Mouse (Mus musculus) neural tube, embryonic 12.5 days (tissue): ENCODE data around the gene Xrcc2. TPM values are rescaled to one million over a fixed set of nuclear protein-coding genes. Genes with fewer than 3 reads are reported as not detected.

Experiments
- ATAC-seq: fragments of 200-750 bp; cut with Nextera tagmentation; 2 replicates; pipeline ENCODE4 v1.8.0; 2017; ENCODE audit warnings: low read depth, mild to moderate bottlenecking, moderate TSS enrichment, moderate library complexity; ENCODE audit not compliant: low FRiP score
- H3K27ac ChIP-seq: fragments of 300-500 bp; sonication (generic); 2 replicates; pipeline ENCODE4 v1.5.1; 2016
- H3K27me3 ChIP-seq: fragments of 300-500 bp; sonication (generic); replicated peaks from 2 replicates; pipeline ENCODE4 v1.6.1; 2016; ENCODE audit warnings: mild to moderate bottlenecking
- H3K36me3 ChIP-seq: fragments of 300-500 bp; sonication (generic); 2 replicates; pipeline ENCODE4 v1.6.1; 2016; ENCODE audit warnings: mild to moderate bottlenecking
- H3K4me1 ChIP-seq: fragments of 300-500 bp; sonication (generic); 2 replicates; pipeline ENCODE4 v1.6.1; 2016
- H3K4me2 ChIP-seq: fragments of 300-500 bp; sonication (generic); replicated peaks from 2 replicates; pipeline ENCODE4 v1.6.1; 2016; ENCODE audit warnings: mild to moderate bottlenecking
- H3K4me3 ChIP-seq: fragments of 300-500 bp; sonication (generic); 2 replicates; pipeline ENCODE4 v1.5.1; 2016
- H3K9ac ChIP-seq: fragments of 300-500 bp; sonication (generic); 2 replicates; pipeline ENCODE4 v1.6.1; 2016; ENCODE audit warnings: mild to moderate bottlenecking
- H3K9me3 ChIP-seq: fragments of 300-500 bp; sonication (generic); 2 replicates; pipeline ENCODE4 v1.6.1; 2016; ENCODE audit warnings: mild to moderate bottlenecking
- WGBS: fragments of 180-500 bp; shearing (Covaris S2); methylation state at CpG from one replicate; pipeline ENCODE4 v1.1.7; 2016; 5-methylcytosine and 5-hydroxymethylcytosine counted together
- polyA plus RNA-seq: library from polyadenylated mRNA; unstranded; fragments of >200 nt; fragmentation: Nextera tagmentation; extraction: Ambion mirVana; gene quantifications from 2 replicates; pipeline ENCODE4 v1.2.1, GENCODE M21; 2016

Xrcc2 gene
- polyA plus RNA-seq, 1 experiment from 2014 or later, result 8.2 TPM

DNA sequence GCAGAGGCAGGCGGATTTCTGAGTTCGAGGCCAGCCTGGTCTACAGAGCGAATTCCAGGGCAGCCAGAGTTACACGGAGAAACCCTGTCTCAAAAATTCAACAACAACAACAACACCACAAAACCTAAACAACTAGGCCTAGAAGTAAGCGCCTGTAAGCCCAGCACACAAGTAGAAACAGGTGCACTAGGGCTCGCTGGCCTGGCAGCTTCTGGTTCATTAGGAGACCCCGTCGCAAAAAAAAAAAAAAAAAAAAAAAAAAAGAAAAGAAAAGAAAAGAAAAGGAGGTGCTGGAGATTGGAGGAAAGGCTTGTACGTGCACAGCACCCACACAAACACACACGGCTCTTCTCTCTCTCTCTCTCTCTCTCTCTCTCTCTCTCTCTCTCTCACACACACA lies 40.1 kb downstream of the Xrcc2 start:
- Histone ChIP-seq H3K9ac (no peak overlapping the region), H3K36me3 (no peaks in the 10 kb centered on the region), H3K4me2 (no peak overlapping the region), H3K4me1 (no peaks in the 10 kb centered on the region), H3K27ac (no peak overlapping the region), H3K9me3 (no peaks in the 10 kb centered on the region), H3K27me3 (no peaks in the 10 kb centered on the region), H3K4me3 (no peak overlapping the region)
- no peak for ATAC-seq
- 71% methylated on average over 10 of the region's 10 CpGs for WGBS

DNA sequence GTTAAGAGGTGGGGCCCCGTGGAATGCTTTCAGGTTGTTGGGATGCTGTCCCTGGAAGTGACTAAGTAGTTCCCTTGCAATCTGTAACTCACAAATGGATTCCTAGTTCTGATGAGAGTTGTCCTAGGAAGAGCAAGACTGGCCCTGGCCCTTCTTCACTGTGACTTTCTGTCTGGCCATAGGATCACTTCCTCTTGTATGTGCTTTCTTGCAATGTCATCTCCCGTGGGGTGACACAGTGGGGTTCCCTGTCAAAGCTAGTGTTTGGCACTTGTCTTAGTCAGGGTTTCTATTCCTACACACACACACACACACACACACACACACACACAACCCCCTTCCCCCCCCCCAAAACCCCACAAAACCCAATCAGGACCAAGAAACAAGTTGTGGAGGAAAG lies 42.5 kb downstream of the Xrcc2 start:
- Histone ChIP-seq H3K9me3 (no peaks in the 10 kb centered on the region), H3K4me1 (no peaks in the 10 kb centered on the region), H3K4me3 (no peak overlapping the region), H3K27me3 (no peaks in the 10 kb centered on the region), H3K36me3 (no peaks in the 10 kb centered on the region), H3K9ac (no peak overlapping the region), H3K4me2 (no peak overlapping the region), H3K27ac (no peak overlapping the region)
- ATAC-seq, result no peak
- 85% methylated on average over 2 of the region's 2 CpGs for WGBS

DNA sequence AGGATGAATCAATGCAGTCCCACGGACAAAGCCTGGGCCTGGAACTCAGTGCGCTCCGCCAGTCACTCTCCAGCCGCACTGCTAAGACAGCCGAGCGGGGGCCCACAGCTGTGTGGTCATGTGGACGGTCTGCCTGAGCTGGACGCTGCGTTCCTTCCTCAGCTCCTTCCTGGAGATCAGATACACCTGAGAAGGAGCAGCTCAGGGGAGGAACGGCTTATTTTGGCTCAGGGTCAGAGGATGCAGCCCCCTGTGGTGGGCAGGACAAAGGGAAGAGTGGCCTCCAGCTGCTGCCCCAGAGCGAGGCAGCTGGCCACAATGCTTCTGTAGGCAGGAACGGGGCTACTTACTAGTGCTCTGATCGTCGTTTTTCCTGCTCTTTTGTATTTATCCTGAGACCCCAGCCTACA lies 51.0 kb downstream of the Xrcc2 start:
- no peaks in the 10 kb centered on the region for H3K36me3 ChIP-seq
- WGBS, result 9% methylated on average over 14 of the region's 14 CpGs
- H3K9me3 ChIP-seq, result no peaks in the 10 kb centered on the region
- no peak overlapping the region for H3K27ac ChIP-seq
- peak overlapping the region; percentile 48 for H3K4me2 ChIP-seq
- H3K27me3 ChIP-seq, result no peaks in the 10 kb centered on the region
- ATAC-seq, result 0 out of 2 replicates have a peak, but pooled peaks have one; percentile 29
- H3K4me3 ChIP-seq, result no peak overlapping the region
- 0 out of 2 replicates have a peak, but pooled peaks cover 10% of the 10 kb centered on the region for H3K4me1 ChIP-seq
- H3K9ac ChIP-seq, result no peak overlapping the region

DNA sequence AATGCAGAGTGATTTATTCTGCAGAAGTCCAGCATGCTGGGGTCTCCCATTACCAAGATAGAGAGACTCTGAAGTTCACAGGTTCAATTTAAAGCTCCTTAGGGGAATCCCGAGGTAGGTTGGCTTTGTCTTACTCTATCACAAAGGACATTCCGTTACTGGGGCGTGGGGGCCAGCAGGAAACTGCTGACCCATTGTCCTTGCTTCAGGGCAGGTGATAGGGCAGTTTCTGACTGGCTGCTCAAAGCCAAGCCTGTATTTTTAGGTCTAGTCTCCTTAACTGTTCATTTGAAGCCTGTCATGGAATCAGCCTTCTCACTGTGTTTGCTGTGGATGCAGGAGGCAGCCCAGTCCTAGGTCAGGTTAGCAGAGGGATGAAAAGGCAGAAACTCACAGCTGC lies 52.2 kb downstream of the Xrcc2 start:
- no peak overlapping the region for H3K27ac ChIP-seq
- ATAC-seq, result no peak
- WGBS, result 41% methylated on average over 3 of the region's 3 CpGs
- H3K4me3 ChIP-seq, result no peak overlapping the region
- H3K4me1 ChIP-seq, result 0 out of 2 replicates have a peak, but pooled peaks cover 10% of the 10 kb centered on the region
- H3K9ac ChIP-seq, result no peak overlapping the region
- H3K4me2 ChIP-seq, result no peak overlapping the region
- no peaks in the 10 kb centered on the region for H3K36me3 ChIP-seq
- no peaks in the 10 kb centered on the region for H3K9me3 ChIP-seq
- H3K27me3 ChIP-seq, result no peaks in the 10 kb centered on the region

GRCm38 (mm10) chr5:25652435-25652834 lies 53.2 kb downstream of the Xrcc2 start:
- no peak overlapping the region for H3K4me3 ChIP-seq
- no peaks in the 10 kb centered on the region for H3K9me3 ChIP-seq
- no peak overlapping the region for H3K4me2 ChIP-seq
- no peak overlapping the region for H3K9ac ChIP-seq
- H3K4me1 ChIP-seq, result 0 out of 2 replicates have a peak, but pooled peaks cover 10% of the 10 kb centered on the region
- no peaks in the 10 kb centered on the region for H3K36me3 ChIP-seq
- H3K27ac ChIP-seq, result no peak overlapping the region
- H3K27me3 ChIP-seq, result no peaks in the 10 kb centered on the region
- 88% methylated on average over 7 of the region's 7 CpGs for WGBS
- no peak for ATAC-seq

DNA sequence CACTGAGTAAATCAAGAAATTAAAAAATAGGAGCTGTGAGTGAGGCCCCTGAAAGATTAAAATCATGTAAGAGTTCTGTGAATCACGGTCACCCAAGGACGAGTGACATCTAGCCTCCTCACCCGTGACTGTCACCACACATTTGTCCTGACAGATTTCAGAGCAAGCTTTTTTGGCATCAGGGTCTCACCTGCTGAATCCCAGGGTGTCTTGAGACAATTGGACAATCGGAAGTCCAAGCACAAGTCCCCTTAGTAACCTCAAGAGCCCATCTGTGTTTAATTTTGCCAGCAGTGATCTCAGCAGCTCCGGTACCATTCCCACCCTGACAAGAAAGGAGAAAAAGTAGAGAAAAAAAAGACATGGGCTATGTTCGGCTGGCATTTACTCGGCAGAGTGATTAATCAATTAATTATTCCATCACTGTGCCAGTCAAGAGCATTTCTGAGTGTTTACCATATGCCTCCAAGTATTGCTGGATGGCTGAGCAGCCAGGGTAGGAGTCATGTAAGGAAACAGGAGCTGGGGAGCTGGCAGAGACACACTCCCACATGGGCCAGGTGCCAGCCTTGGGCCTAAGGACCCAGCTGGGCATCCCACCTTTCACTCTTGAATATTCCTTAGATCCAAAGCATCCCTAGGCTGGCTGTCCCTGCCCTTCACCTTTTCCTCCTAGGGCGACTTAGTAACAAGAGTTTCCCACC lies 59.8 kb downstream of the Xrcc2 start:
- no peak for ATAC-seq
- Histone ChIP-seq H3K27ac (no peak overlapping the region), H3K27me3 (no peaks in the 10 kb centered on the region), H3K36me3 (no peaks in the 10 kb centered on the region), H3K9ac (no peak overlapping the region), H3K9me3 (no peaks in the 10 kb centered on the region), H3K4me2 (no peak overlapping the region), H3K4me1 (no peaks in the 10 kb centered on the region), H3K4me3 (no peak overlapping the region)
- 92% methylated on average over 8 of the region's 8 CpGs for WGBS

GRCm38 (mm10) chr5:25644509-25644908 lies 61.1 kb downstream of the Xrcc2 start:
- no peak overlapping the region for H3K27ac ChIP-seq
- no peaks in the 10 kb centered on the region for H3K4me1 ChIP-seq
- H3K4me3 ChIP-seq, result no peak overlapping the region
- no peak for ATAC-seq
- WGBS, result 93% methylated on average over 2 of the region's 2 CpGs
- no peak overlapping the region for H3K4me2 ChIP-seq
- no peaks in the 10 kb centered on the region for H3K36me3 ChIP-seq
- H3K9me3 ChIP-seq, result no peaks in the 10 kb centered on the region
- no peaks in the 10 kb centered on the region for H3K27me3 ChIP-seq
- no peak overlapping the region for H3K9ac ChIP-seq

- Histone ChIP-seq H3K27ac (no peak overlapping the region), H3K9ac (no peak overlapping the region), H3K9me3 (no peaks in the 10 kb centered on the region), H3K36me3 (no peaks in the 10 kb centered on the region), H3K4me1 (no peaks in the 10 kb centered on the region), H3K4me2 (no peak overlapping the region), H3K4me3 (no peak overlapping the region), H3K27me3 (no peaks in the 10 kb centered on the region)
- ATAC-seq, result no peak
- 86% methylated on average over 1 of the region's 1 CpGs for WGBS
These were observed 62.9 kb downstream of the Xrcc2 start for GRCm38 (mm10) chr5:25642741-25643140.

Other genes with a start within 250 kb of the Xrcc2 start
- gene Kmt2c, start 207.0 kb downstream of the Xrcc2 start, polyA plus RNA-seq, result 22.4 and 23.8 TPM in 2 replicates
- gene Cct8l1, start 189.8 kb downstream of the Xrcc2 start, polyA plus RNA-seq, result 0.13 TPM in 1 of 2 replicates, not detected in the other
- gene Actr3b, start 54.2 kb upstream of the Xrcc2 start, polyA plus RNA-seq, result 13.4 and 13.8 TPM in 2 replicates
- gene Gm21663, start 236.6 kb upstream of the Xrcc2 start, polyA plus RNA-seq, result not detected in 2 replicates
- gene Gm21671, start 248.6 kb upstream of the Xrcc2 start, polyA plus RNA-seq, result 0.09 TPM in 1 of 2 replicates, not detected in the other